Mouse (Mus musculus) WW6 (cell line): ENCODE measurements around the gene Tmem63c.

Experiments used
- DNase-seq: peaks from one replicate; pipeline ENCODE4 v3.0.0-alpha.2; 2013; ENCODE audit warnings: low read depth, low spot score

The Tmem63c gene

GRCm38 (mm10) chr12:87052661-87053321 is 31.7 kb downstream of the Tmem63c start:
- DNase-seq = peak; percentile 29

DNA sequence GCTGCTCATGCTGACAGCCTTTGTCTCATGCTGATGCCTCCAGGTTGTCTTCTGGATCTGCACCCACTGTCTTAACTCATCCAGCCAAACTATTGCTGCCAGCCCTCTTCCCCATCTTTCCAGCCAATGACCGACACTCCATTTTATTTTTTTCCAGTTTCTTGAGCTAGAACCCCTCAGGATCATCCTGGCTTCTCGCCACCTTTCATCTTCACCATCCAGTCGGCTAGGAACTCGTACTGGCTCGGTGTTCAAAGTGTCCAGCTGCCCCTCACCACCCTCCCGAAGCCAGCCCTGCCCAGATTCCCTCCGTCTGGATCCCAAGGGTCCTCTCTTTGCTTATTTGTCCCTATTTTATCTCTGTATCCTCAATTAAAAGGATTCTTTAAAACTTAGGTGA is 33.7 kb downstream of the Tmem63c start:
- DNase-seq = no peak

DNA sequence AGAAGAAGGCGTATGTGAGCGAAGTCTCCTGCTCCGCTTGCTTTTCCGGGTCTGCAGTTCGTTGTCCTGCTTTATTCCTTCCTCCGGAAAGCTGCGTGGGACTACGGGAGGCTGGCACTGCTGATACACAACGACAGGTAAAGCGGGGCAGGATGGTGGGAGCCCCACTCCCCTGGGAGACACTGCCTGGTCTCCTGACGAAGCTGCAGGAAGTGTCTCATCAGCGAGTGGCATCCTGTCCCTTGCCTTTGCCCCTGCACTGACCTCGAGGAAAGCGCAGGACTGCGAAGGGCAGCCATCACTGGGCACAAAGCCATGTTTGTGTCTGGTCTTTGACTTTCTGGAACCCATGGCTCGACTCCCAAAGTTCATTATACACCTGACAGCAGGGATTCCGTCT is 35.9 kb downstream of the Tmem63c start:
- no peak for DNase-seq

DNA sequence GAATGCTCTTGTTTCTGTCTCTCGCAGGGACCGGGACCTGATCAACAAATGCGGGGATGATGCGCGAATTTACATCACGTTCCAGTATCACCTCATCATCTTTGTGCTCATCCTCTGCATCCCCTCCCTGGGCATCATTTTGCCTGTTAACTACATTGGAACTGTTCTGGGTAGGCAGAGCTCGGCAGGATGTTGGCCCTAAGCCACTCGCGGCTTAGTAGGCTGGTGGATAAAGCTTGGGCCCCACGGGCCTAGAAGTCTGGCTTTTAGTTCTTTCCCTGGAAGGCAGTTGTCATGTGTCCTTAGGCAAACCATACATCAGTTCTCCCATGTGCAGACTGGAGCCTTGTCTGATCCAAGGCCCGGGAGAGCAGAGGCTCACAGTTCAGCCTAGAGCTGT is 44.3 kb downstream of the Tmem63c start:
- DNase-seq = no peak

GRCm38 (mm10) chr12:87066429-87066828 is 45.3 kb downstream of the Tmem63c start:
- no peak for DNase-seq

GRCm38 (mm10) chr12:87070520-87070919 is 49.4 kb downstream of the Tmem63c start:
- no peak for DNase-seq

DNA sequence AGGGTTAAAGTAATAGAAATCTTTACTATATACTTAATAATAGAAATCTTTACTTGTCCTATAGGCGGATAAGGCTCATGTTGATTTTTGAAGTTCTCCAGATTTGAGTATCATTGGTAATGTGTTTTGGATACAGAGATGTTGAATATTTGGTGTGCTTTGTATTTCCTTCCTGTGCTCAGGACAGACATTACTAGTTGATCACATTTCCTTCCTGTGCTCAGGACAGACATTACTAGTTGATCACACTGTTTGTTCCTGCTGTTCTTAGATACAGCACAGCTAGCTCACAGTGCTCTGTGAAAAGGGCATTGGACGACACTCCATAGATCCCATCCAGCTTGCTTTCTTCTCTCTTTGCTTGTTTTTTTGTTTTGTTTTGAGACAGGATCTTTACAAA is 55.5 kb downstream of the Tmem63c start:
- DNase-seq = no peak

DNA sequence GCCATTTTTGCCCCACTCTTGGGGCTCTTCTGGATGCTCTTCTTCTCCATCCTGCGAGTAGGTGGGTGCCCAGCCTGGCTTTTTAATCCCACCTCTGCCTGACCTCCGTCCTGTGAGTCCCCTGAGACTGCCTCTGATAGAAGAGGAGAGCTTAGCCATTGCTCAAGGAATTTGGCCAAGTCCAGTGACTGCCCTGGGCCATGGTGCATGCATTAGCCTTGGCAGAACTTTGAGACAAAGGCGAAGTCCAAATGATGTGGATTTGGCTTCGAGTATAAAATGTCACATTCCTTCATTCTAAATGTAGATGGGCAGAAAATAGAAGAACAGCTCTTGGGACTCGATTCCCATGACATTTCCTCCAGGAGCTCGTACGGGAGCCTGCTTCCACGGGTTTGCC is 61.7 kb downstream of the Tmem63c start:
- DNase-seq = no peak

DNA sequence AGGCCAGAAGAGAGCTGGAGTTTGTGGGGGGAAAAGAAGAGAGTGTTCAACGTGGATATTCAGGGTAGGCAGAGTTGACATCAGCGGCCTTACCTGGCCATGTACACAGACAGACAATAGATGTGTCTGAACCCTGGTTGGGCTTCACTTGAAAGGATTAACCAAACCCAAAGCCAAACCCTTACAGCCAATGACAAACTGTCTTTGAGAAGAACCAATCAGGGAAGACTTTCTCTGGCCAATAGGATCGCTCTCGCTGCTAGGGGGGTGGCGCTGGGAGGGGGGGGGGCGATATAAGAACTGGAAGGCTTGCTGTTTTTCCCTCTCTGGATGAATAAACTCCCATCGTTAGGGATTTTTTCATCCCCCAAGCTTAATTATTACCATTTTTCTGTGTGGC is 66.1 kb downstream of the Tmem63c start:
- DNase-seq = no peak

GRCm38 (mm10) chr12:87088331-87088730 is 67.2 kb downstream of the Tmem63c start:
- peak; percentile 28 for DNase-seq

DNA sequence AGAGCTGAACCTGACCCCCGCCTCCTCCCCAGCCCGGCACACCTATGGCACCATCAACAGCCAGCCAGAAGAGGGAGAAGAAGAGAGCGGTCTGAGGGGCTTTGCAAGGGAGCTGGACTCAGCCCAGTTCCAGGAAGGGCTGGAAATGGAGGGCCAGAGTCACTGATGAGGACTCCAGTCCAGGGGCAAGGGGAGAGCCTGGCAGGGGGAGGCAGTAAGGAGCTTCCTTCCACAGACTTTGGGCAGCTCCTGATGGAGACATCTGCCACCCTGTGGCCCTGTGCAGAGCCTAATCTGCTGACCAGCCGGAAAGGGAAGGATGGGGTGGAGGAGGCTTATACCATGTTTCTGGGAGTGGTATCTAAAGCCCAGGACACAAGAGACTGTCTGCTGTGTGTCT is 68.1 kb downstream of the Tmem63c start:
- no peak for DNase-seq

GRCm38 (mm10) chr12:87089701-87090100 is 68.6 kb downstream of the Tmem63c start:
- DNase-seq = no peak

GRCm38 (mm10) chr12:87091916-87092315 is 70.8 kb downstream of the Tmem63c start:
- no peak for DNase-seq

- no peak for DNase-seq
Measured at GRCm38 (mm10) chr12:87093249-87093648, 72.1 kb downstream of the Tmem63c start.

GRCm38 (mm10) chr12:87093671-87094070 is 72.5 kb downstream of the Tmem63c start:
- DNase-seq = no peak

DNA sequence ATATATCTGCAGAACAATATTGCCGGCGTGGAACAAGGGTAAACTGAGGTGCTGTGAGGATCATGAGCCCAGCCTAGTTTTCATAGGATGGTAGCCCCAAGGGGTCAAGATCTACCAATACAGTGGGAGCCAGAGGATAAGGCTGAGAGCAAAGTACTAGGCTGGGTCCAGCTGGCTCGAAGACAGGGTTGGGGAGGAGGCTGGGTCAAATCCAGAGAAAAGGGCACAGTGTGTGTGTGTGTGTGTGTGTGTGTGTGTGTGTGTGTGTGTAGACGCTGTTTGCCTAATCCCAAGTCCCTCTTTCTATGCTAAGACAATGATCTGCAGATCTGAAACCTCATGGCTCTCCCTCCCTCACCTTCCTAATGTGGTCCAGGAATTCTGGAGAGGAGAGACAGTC is 79.2 kb downstream of the Tmem63c start:
- no peak for DNase-seq

- no peak for DNase-seq
Measured at GRCm38 (mm10) chr12:87102165-87102631, 81.1 kb downstream of the Tmem63c start, which contains the start of gene Ngb. Ngb (minus strand) TSS chr12:87102539.

GRCm38 (mm10) chr12:87103471-87103870 is 82.3 kb downstream of the Tmem63c start:
- no peak for DNase-seq

DNA sequence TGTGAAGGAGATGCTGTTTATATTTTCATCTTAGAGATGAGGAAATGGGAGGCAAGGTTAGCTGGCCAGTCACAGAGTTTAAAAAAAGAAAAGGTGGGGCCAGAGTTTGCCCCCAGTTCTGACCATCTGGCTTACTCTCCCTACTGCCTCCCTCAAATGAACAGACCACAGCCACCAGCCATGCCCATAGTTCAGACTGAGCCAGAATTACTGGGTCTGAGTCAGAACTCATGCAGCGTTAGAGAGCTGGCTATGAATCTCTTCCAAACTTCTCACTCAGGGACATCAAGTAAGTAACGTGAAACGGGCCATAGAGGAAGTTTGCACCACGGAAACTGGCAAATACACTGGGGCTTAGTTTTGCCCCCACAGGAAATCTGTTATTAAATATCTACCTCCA is 83.7 kb downstream of the Tmem63c start:
- DNase-seq = no peak

GRCm38 (mm10) chr12:87107357-87107977 is 86.3 kb downstream of the Tmem63c start:
- DNase-seq = no peak

DNA sequence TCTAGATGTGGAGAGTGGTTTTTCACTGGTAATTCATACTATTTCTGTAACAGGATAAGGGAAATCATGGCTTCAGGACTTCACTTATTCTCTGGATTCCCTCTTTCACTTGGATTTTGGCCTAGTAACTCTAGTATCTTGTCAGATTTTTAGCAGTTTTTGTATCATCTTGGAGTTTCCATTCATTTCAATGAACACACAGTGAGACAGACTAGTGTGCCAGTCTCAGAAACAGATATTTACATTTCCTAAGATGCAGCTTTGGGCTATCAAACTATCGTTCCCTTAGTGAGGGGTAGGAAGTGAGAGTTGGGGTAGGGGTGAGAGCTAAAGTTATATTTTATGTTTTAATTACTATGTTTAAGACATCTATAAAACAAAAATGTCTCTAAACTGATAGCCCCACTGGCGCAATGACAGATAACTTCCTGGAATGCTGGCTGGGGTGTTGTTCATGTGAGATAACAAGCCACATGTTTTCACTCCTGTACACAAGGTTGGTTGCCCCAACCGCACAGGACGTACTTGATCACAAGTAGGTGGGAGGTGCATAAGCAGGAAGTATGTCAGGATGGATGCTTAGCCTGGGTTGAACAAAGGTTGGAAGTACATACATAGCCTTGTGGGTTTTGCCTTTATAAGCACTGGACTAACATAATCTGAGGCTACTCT is 100.9 kb downstream of the Tmem63c start:
- no peak for DNase-seq

- DNase-seq = no peak
Measured at GRCm38 (mm10) chr12:87127256-87127655, 106.1 kb downstream of the Tmem63c start.

- no peak for DNase-seq
Measured at GRCm38 (mm10) chr12:87130224-87130623, 109.1 kb downstream of the Tmem63c start.
